Mouse (Mus musculus) liver, embryonic 14.5 days (tissue): ENCODE data around the gene RPS10-NUDT3. TPM values are rescaled to one million over a fixed set of nuclear protein-coding genes. Genes with fewer than 3 reads are reported as not detected.

Source experiments
- ATAC-seq: fragments of 200-750 bp; cut with Nextera tagmentation; 2 replicates; pipeline ENCODE4 v1.8.0; 2017; ENCODE audit warnings: moderate number of reproducible peaks, mild to moderate bottlenecking, moderate library complexity; ENCODE audit not compliant: insufficient read depth
- DNase-seq, 3 experiments: peaks; one replicate each; pipeline ENCODE4 v3.0.0-alpha.2; 2012 to 2013; ENCODE audit warnings: low read depth in 3 of 3, low spot score in 3 of 3
- H3K27ac ChIP-seq: fragments of 300-500 bp; sonication (generic); 2 replicates; pipeline ENCODE4 v1.5.1; 2014; ENCODE audit warnings: moderate library complexity, mild to moderate bottlenecking, control low read depth, inconsistent platforms
- H3K27me3 ChIP-seq: fragments of 300-500 bp; sonication (generic); 2 replicates; pipeline ENCODE4 v1.6.1; 2014; ENCODE audit warnings: mild to moderate bottlenecking, low read length, moderate library complexity; ENCODE audit not compliant: control insufficient read depth, insufficient read depth
- H3K36me3 ChIP-seq: fragments of 300-500 bp; sonication (generic); replicated peaks from 2 replicates; pipeline ENCODE4 v1.6.1; 2014; ENCODE audit warnings: low read depth; ENCODE audit not compliant: control insufficient read depth, insufficient read depth
- H3K4me1 ChIP-seq, 2 experiments: fragments of 200-500 bp in 1 of 2; fragments of 300-500 bp in 1 of 2; sonication (generic) in 1 of 2; replicated peaks; 2 replicates each; pipeline ENCODE4 v1.6.1; 2012 to 2014; ENCODE audit warnings: antibody characterized with exemption in 1 of 2, inconsistent platforms in 1 of 2, low read length in 1 of 2; ENCODE audit not compliant: control insufficient read depth in 2 of 2, insufficient read depth in 2 of 2
- H3K4me2 ChIP-seq: fragments of 300-500 bp; sonication (generic); 2 replicates; pipeline ENCODE4 v1.6.1; 2014; ENCODE audit warnings: low read depth, mild to moderate bottlenecking, control low read depth, moderate library complexity
- H3K4me3 ChIP-seq, 2 experiments: fragments of 200-500 bp in 1 of 2; fragments of 300-500 bp in 1 of 2; sonication (generic) in 1 of 2; 2 replicates each; pipeline ENCODE4 v1.5.1; 2012 to 2014; ENCODE audit warnings: low read depth in 2 of 2, low read length in 2 of 2, mild to moderate bottlenecking in 2 of 2, control low read depth in 1 of 2, inconsistent platforms in 1 of 2, moderate library complexity in 1 of 2; ENCODE audit not compliant: insufficient read depth in 1 of 2
- H3K9ac ChIP-seq: fragments of 300-500 bp; sonication (generic); replicated peaks from 2 replicates; pipeline ENCODE4 v1.6.1; 2014; ENCODE audit warnings: mild to moderate bottlenecking, control low read depth, moderate library complexity
- H3K9me3 ChIP-seq: fragments of 300-500 bp; sonication (generic); 2 replicates; pipeline ENCODE4 v1.6.1; 2016; ENCODE audit warnings: low read length, mixed read lengths; ENCODE audit not compliant: control insufficient read depth
- CTCF ChIP-seq: IDR thresholded peaks from 2 replicates; pipeline ENCODE4 v1.5.1; 2016; ENCODE audit warnings: antibody characterized with exemption, low read depth, control low read depth
- EP300 ChIP-seq: IDR thresholded peaks from 2 replicates; pipeline ENCODE4 v1.6.1; 2016; ENCODE audit warnings: antibody characterized with exemption, low read depth
- WGBS: fragments of 180-500 bp; shearing (Covaris S2); extraction: QIAGEN DNeasy Blood & Tissue Kit; methylation state at CpG from one replicate; pipeline ENCODE4 v1.1.7; 2014; ENCODE audit not compliant: insufficient replicate concordance; 5-methylcytosine and 5-hydroxymethylcytosine counted together
- polyA plus RNA-seq, 2 experiments: library from polyadenylated mRNA; depleted of rRNA in 1 of 2; stranded (reverse) in 1 of 2; unstranded in 1 of 2; fragments of >200 nt; fragmentation: Nextera tagmentation in 1 of 2; extraction: Ambion mirVana in 1 of 2; gene quantifications; 2 replicates each; pipeline versions ENCODE4 v1.2.1 to v1.2.3; 2012 to 2014

Gene RPS10-NUDT3
- polyA plus RNA-seq, 2 experiments: not detected

- H3K4me3 ChIP-seq: no peak overlapping the region
- no peak overlapping the region for H3K9ac ChIP-seq
- TF ChIP-seq EP300 (no peak), CTCF (no peak)
- peaks cover 0 to 15% of the 10 kb centered on the region in 2 experiments for H3K4me1 ChIP-seq
- H3K9me3 ChIP-seq: no peaks in the 10 kb centered on the region
- no peak overlapping the region for H3K4me2 ChIP-seq
- WGBS: 62% methylated on average over 10 of the region's 10 CpGs
- no peak overlapping the region for H3K27ac ChIP-seq
- no peaks in the 10 kb centered on the region for H3K27me3 ChIP-seq
- H3K36me3 ChIP-seq: peaks cover 2% of the 10 kb centered on the region; the same call in 1 of the 2 replicates
- DNase-seq (no peak), ATAC-seq (no peak)
Measured at GRCm38 (mm10) chr17:27575116-27575776, 59.8 kb downstream of the RPS10-NUDT3 start.

- peaks cover 0 to 13% of the 10 kb centered on the region in 2 experiments; a peak in 3 of 4 replicates for H3K4me1 ChIP-seq
- ATAC-seq: no peak
- no peaks in the 10 kb centered on the region for H3K27me3 ChIP-seq
- no peak overlapping the region for H3K9ac ChIP-seq
- peaks cover 1% of the 10 kb centered on the region; the same call in 1 of the 2 replicates for H3K36me3 ChIP-seq
- no peak overlapping the region for H3K27ac ChIP-seq
- no peak for TF ChIP-seq CTCF
- no peak for TF ChIP-seq EP300
- H3K9me3 ChIP-seq: no peaks in the 10 kb centered on the region
- no peak overlapping the region for H3K4me3 ChIP-seq
- 72% methylated on average over 16 of the region's 16 CpGs for WGBS
- H3K4me2 ChIP-seq: no peak overlapping the region
- DNase-seq: no peak
Measured at GRCm38 (mm10) chr17:27574470-27575115, 60.4 kb downstream of the RPS10-NUDT3 start.

- H3K9me3 ChIP-seq: no peaks in the 10 kb centered on the region
- H3K27me3 ChIP-seq: no peaks in the 10 kb centered on the region
- H3K4me1 ChIP-seq: peaks cover 0 to 13% of the 10 kb centered on the region in 2 experiments; a peak in 3 of 4 replicates
- ATAC-seq: peak; percentile 76
- H3K9ac ChIP-seq: no peak overlapping the region
- no peak overlapping the region for H3K4me2 ChIP-seq
- H3K4me3 ChIP-seq: no peak overlapping the region
- H3K27ac ChIP-seq: no peak overlapping the region
- TF ChIP-seq EP300 (0 out of 2 replicates have a peak, but pooled peaks have one; percentile 18), CTCF (no peak)
- peak in 1 of 3 experiments; percentile 48 for DNase-seq
- 34% methylated on average over 10 of the region's 10 CpGs for WGBS
- no peaks in the 10 kb centered on the region for H3K36me3 ChIP-seq
Measured at GRCm38 (mm10) chr17:27573772-27574320, 61.2 kb downstream of the RPS10-NUDT3 start.

- Histone ChIP-seq H3K9ac (no peak overlapping the region), H3K27me3 (no peaks in the 10 kb centered on the region), H3K9me3 (no peaks in the 10 kb centered on the region), H3K27ac (no peak overlapping the region), H3K4me2 (no peak overlapping the region), H3K4me3 (no peak overlapping the region), H3K36me3 (no peaks in the 10 kb centered on the region), H3K4me1 (peaks cover 0 to 14% of the 10 kb centered on the region in 2 experiments; a peak in 3 of 4 replicates)
- no peak for ATAC-seq
- no peak for DNase-seq
- 64% methylated on average over 8 of the region's 8 CpGs for whole genome bisulfite sequencing
- no peak for TF ChIP-seq EP300
- no peak for TF ChIP-seq CTCF
Measured at GRCm38 (mm10) chr17:27571315-27571714, 63.7 kb downstream of the RPS10-NUDT3 start.

- 82% methylated on average over 5 of the region's 5 CpGs for WGBS
Measured at GRCm38 (mm10) chr17:27568228-27568627, 66.8 kb downstream of the RPS10-NUDT3 start.

More at GRCm38 (mm10) chr17:27568228-27568627, 66.8 kb downstream of the RPS10-NUDT3 start:
- no peak for TF ChIP-seq CTCF
- no peak for TF ChIP-seq EP300
- no peak overlapping the region for H3K27ac ChIP-seq
- H3K9me3 ChIP-seq: no peaks in the 10 kb centered on the region
- H3K4me1 ChIP-seq: peaks cover 0 to 14% of the 10 kb centered on the region in 2 experiments; a peak in 1 of 4 replicates
- no peak for ATAC-seq
- no peak overlapping the region for H3K9ac ChIP-seq
- no peak overlapping the region for H3K4me2 ChIP-seq
- H3K27me3 ChIP-seq: no peaks in the 10 kb centered on the region
- no peak overlapping the region for H3K4me3 ChIP-seq
- peaks cover 2% of the 10 kb centered on the region; the same call in 1 of the 2 replicates for H3K36me3 ChIP-seq
- DNase-seq: no peak
